Mouse (Mus musculus): ENCODE measurements around the gene Adgre1. TPM values are rescaled to one million over a fixed set of nuclear protein-coding genes. Genes with fewer than 3 reads are reported as not detected.

Gene Adgre1
- total RNA-seq, 4 experiments from 2014 or later: 3.9 to 23.5 (median 10.2) TPM

Other genes starting within 250 kb of the Adgre1 start
- gene Cd70, start 208.9 kb upstream of the Adgre1 start, total RNA-seq (2022): under 1 TPM in 1 of 4 experiments, not detected in 3; 0.55 TPM
- gene Tnfsf14, start 164.5 kb upstream of the Adgre1 start, total RNA-seq (2022): not detected
- gene C3, start 130.6 kb upstream of the Adgre1 start, total RNA-seq (2022): 10 to 100 TPM in 2 of 4 experiments, 1 to 10 TPM in 2; 2.2 to 19.0 (median 8.9) TPM
- gene Gpr108, start 110.2 kb upstream of the Adgre1 start, total RNA-seq (2022): 10 to 100 TPM; 25.7 to 28.6 (median 28.3) TPM
- 10 to 100 TPM in 3 of 4 experiments, 1 to 10 TPM in 1; 8.1 to 12.3 (median 11.6) TPM for gene Trip10, start 109.2 kb upstream of the Adgre1 start, total RNA-seq (2022)
- gene Vav1, start 79.6 kb upstream of the Adgre1 start, total RNA-seq (2022): 10 to 100 TPM in 2 of 4 experiments, 1 to 10 TPM in 2; 3.3 to 17.4 (median 10.0) TPM
- under 1 TPM; 0.04 to 0.26 (median 0.07) TPM for gene Vmn2r120, start 186.8 kb downstream of the Adgre1 start, total RNA-seq (2022)